Mouse (Mus musculus): Measurements from ENCODE around the gene Hsd17b13. TPM values are rescaled to one million over a fixed set of nuclear protein-coding genes. Genes with fewer than 3 reads are reported as not detected.

Gene Hsd17b13
- polyA plus RNA-seq, 1 experiment, result 0.13 TPM

- Histone ChIP-seq H3K27ac (ENCODE audit: insufficient read depth, low read depth, low read length) (no peak overlapping the region), H3K4me1 (ENCODE audit: control insufficient read depth, insufficient read depth, low read length) (no peaks in the 10 kb centered on the region), H3K36me3 (ENCODE audit: control insufficient read depth, insufficient read depth, low read length) (no peaks in the 10 kb centered on the region), H3K27me3 (replicated peaks; ENCODE audit: control insufficient read depth, insufficient read depth, low read length) (no peaks in the 10 kb centered on the region), H3K4me3 (ENCODE audit: insufficient read depth, low read depth, low read length) (no peak overlapping the region)
- no peak for TF ChIP-seq POLR2A (IDR thresholded peaks at IDR 0.05; ENCODE audit: low read depth, low read length)
- DNase-seq, result peak; percentile 39
- 67% methylated on average over 11 of the region's 11 CpGs for WGBS
These were observed 62.6 kb downstream of the Hsd17b13 start for GRCm38 (mm10) chr5:103914335-103915226.

- H3K27me3 ChIP-seq (replicated peaks; ENCODE audit: control insufficient read depth, insufficient read depth, low read length), result no peaks in the 10 kb centered on the region
- no peaks in the 10 kb centered on the region for H3K36me3 ChIP-seq (ENCODE audit: control insufficient read depth, insufficient read depth, low read length)
- H3K27ac ChIP-seq (ENCODE audit: insufficient read depth, low read depth, low read length), result no peak overlapping the region
- no peak for TF ChIP-seq POLR2A (IDR thresholded peaks at IDR 0.05; ENCODE audit: low read depth, low read length)
- no peak for TF ChIP-seq CTCF (conservative IDR thresholded peaks at IDR 0.05; ENCODE audit: insufficient read depth, insufficient read length, low read depth, low read length)
- WGBS, result 62% methylated on average over 4 of the region's 4 CpGs
- H3K4me1 ChIP-seq (ENCODE audit: control insufficient read depth, insufficient read depth, low read length), result no peaks in the 10 kb centered on the region; the same call in 1 of the 2 replicates
- no peak for DNase-seq
- H3K4me3 ChIP-seq (ENCODE audit: insufficient read depth, low read depth, low read length), result no peak overlapping the region
These were observed 64.1 kb downstream of the Hsd17b13 start for GRCm38 (mm10) chr5:103913150-103913549.

GRCm38 (mm10) chr5:103911555-103911954 lies 65.7 kb downstream of the Hsd17b13 start:
- Histone ChIP-seq H3K27me3 (replicated peaks; ENCODE audit: control insufficient read depth, insufficient read depth, low read length) (no peaks in the 10 kb centered on the region), H3K4me3 (ENCODE audit: insufficient read depth, low read depth, low read length) (no peak overlapping the region), H3K27ac (ENCODE audit: insufficient read depth, low read depth, low read length) (no peak overlapping the region), H3K36me3 (ENCODE audit: control insufficient read depth, insufficient read depth, low read length) (no peaks in the 10 kb centered on the region), H3K4me1 (ENCODE audit: control insufficient read depth, insufficient read depth, low read length) (no peaks in the 10 kb centered on the region; the same call in 1 of the 2 replicates)
- WGBS, result 78% methylated on average over 5 of the region's 5 CpGs
- DNase-seq, result no peak
- TF ChIP-seq POLR2A (IDR thresholded peaks at IDR 0.05; ENCODE audit: low read depth, low read length), result no peak

DNA sequence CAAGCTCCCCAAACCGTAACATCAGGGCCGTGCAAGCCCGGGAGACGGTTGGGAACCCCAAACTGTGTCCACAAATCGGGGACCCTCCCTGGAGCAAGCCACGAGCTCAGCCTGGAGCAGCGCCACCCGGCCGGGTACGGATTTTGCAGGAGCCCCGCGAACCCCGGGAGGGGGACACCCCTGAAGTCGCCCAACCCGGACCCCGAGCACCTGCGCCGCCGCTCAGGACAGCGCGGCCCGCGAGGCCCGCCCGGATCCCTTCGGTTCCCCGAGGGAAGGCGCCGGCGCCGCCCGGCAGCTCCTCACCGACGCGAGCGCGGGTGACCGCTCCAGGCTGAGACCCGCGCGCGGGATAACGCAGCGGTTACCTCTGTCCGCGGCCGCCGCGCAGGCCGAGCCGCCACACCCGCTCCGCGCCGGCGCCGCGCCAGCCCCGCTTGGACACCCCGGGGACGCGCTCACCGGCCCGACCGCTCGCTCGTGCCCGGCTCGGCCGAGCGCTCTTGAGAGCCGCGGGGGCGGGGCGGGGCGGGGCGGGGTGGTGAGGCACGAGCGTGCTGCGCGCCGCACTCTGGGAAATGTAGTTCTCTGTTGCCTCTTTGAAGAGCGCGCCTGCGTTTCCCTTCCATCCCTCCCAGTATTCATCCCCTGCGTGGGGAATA lies 66.3 kb downstream of the Hsd17b13 start, which contains the start of gene Klhl8:
TSS of gene Klhl8 (minus strand) at position 512 of the 662 bp plus-strand sequence.
- TF ChIP-seq CTCF (conservative IDR thresholded peaks at IDR 0.05; ENCODE audit: insufficient read depth, insufficient read length, low read depth, low read length) (no peak), POLR2A (IDR thresholded peaks at IDR 0.05; ENCODE audit: low read depth, low read length) (no peak)
- DNase-seq, result peak; percentile 93
- Histone ChIP-seq H3K4me1 (ENCODE audit: control insufficient read depth, insufficient read depth, low read length) (no peaks in the 10 kb centered on the region; the same call in 1 of the 2 replicates), H3K27ac (ENCODE audit: insufficient read depth, low read depth, low read length) (no peak within 1 kb of the TSS), H3K36me3 (ENCODE audit: control insufficient read depth, insufficient read depth, low read length) (no peaks in the 10 kb centered on the region), H3K4me3 (ENCODE audit: insufficient read depth, low read depth, low read length) (peak within 1 kb of the TSS; percentile 86), H3K27me3 (replicated peaks; ENCODE audit: control insufficient read depth, insufficient read depth, low read length) (no peaks in the 10 kb centered on the region)
- WGBS, result under 1% methylated on average over 75 of the region's 86 CpGs

DNA sequence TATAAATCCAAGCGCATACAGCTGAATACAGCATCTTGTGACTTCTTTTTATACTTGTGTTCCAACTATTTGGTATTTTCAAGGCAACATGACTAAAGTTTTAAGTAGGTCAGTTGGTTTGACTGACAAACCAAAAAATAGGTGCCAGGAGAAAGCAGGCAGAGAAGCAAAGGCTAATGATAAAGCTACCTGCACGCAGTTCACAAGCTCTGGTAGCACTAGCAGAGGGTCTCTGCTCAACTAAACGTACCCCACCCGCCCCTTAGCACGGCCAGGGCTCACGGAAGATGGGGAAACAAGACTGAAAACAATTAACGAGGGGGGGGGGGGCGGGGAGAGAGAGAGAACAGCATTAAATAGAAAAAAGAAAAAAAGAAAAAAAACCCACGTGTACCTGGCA lies 67.1 kb downstream of the Hsd17b13 start:
- TF ChIP-seq CTCF (conservative IDR thresholded peaks at IDR 0.05; ENCODE audit: insufficient read depth, insufficient read length, low read depth, low read length) (no peak), POLR2A (IDR thresholded peaks at IDR 0.05; ENCODE audit: low read depth, low read length) (no peak)
- DNase-seq, result no peak
- Histone ChIP-seq H3K4me1 (ENCODE audit: control insufficient read depth, insufficient read depth, low read length) (no peaks in the 10 kb centered on the region; the same call in 1 of the 2 replicates), H3K36me3 (ENCODE audit: control insufficient read depth, insufficient read depth, low read length) (no peaks in the 10 kb centered on the region), H3K27me3 (replicated peaks; ENCODE audit: control insufficient read depth, insufficient read depth, low read length) (no peaks in the 10 kb centered on the region), H3K27ac (ENCODE audit: insufficient read depth, low read depth, low read length) (no peak overlapping the region), H3K4me3 (ENCODE audit: insufficient read depth, low read depth, low read length) (peak overlapping the region; percentile 18)
- WGBS, result 29% methylated on average over 8 of the region's 9 CpGs

DNA sequence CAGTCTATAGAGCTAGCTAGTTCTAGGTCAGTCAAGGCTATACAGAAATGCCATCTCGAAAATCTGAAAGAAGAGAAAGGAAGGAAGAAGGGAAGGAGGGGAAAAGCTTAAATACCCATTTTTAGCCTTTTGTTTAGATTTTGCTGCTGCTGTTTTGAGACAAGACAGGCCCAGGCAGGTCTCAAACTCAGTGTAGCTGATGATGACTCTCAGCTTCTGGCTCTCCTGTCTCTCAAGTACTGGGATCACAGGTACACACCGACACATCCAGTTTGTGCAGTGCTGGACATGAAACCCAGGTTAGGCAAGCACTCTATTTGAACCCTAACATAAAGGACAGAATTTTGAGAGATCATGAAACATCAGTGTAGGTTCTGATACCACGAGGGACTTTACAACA lies 67.7 kb downstream of the Hsd17b13 start:
- Histone ChIP-seq H3K4me3 (ENCODE audit: insufficient read depth, low read depth, low read length) (no peak overlapping the region), H3K27me3 (replicated peaks; ENCODE audit: control insufficient read depth, insufficient read depth, low read length) (no peaks in the 10 kb centered on the region), H3K4me1 (ENCODE audit: control insufficient read depth, insufficient read depth, low read length) (no peaks in the 10 kb centered on the region; the same call in 1 of the 2 replicates), H3K36me3 (ENCODE audit: control insufficient read depth, insufficient read depth, low read length) (no peaks in the 10 kb centered on the region), H3K27ac (ENCODE audit: insufficient read depth, low read depth, low read length) (no peak overlapping the region)
- no peak for DNase-seq
- TF ChIP-seq POLR2A (IDR thresholded peaks at IDR 0.05; ENCODE audit: low read depth, low read length) (no peak), CTCF (conservative IDR thresholded peaks at IDR 0.05; ENCODE audit: insufficient read depth, insufficient read length, low read depth, low read length) (no peak)
- 78% methylated on average over 3 of the region's 3 CpGs for WGBS

DNA sequence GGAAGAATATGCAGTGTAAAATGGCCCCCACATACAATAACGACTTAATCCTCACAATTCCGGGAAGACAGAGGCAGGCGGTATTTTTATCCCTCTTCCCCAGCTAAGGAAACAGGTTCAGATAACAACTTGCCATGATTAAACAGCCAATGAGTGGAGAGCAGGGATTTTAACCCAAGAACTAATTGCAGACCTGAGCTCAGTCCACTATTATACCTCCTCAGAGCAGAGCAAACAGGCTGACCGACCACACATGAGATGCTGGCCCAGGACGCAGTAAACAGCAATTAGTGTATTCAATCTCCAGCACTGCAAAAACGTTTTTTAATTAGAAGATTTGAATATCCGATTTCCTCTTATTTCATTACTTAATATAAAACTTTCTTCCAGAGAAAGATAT lies 68.4 kb downstream of the Hsd17b13 start:
- Histone ChIP-seq H3K4me3 (ENCODE audit: insufficient read depth, low read depth, low read length) (no peak overlapping the region), H3K27me3 (replicated peaks; ENCODE audit: control insufficient read depth, insufficient read depth, low read length) (no peaks in the 10 kb centered on the region), H3K4me1 (ENCODE audit: control insufficient read depth, insufficient read depth, low read length) (no peaks in the 10 kb centered on the region; the same call in 1 of the 2 replicates), H3K27ac (ENCODE audit: insufficient read depth, low read depth, low read length) (no peak overlapping the region), H3K36me3 (ENCODE audit: control insufficient read depth, insufficient read depth, low read length) (no peaks in the 10 kb centered on the region)
- DNase-seq, result no peak
- TF ChIP-seq CTCF (conservative IDR thresholded peaks at IDR 0.05; ENCODE audit: insufficient read depth, insufficient read length, low read depth, low read length) (no peak), POLR2A (IDR thresholded peaks at IDR 0.05; ENCODE audit: low read depth, low read length) (no peak)
- WGBS, result 66% methylated on average over 7 of the region's 7 CpGs

Measured in kidney, adult 2 months (tissue).